Mouse (Mus musculus) intestine, embryonic 16.5 days (tissue): ENCODE data around the gene Cdc42bpa. TPM values are rescaled to one million over a fixed set of nuclear protein-coding genes. Genes with fewer than 3 reads are reported as not detected.

ENCODE experiments used
- ATAC-seq: fragments of 200-750 bp; cut with Nextera tagmentation; 2 replicates; pipeline ENCODE4 v1.8.0; 2017; ENCODE audit warnings: moderate TSS enrichment, moderate library complexity
- H3K27ac ChIP-seq: fragments of 300-500 bp; sonication (generic); 2 replicates; pipeline ENCODE4 v1.5.1; 2014; ENCODE audit warnings: mild to moderate bottlenecking, low read length
- H3K27me3 ChIP-seq: fragments of 300-500 bp; sonication (generic); replicated peaks from 2 replicates; pipeline ENCODE4 v1.6.1; 2014; ENCODE audit warnings: low read length, control low read depth, mixed read lengths; ENCODE audit not compliant: control insufficient read depth, insufficient read depth
- H3K36me3 ChIP-seq: fragments of 300-500 bp; sonication (generic); 2 replicates; pipeline ENCODE4 v1.6.1; 2014; ENCODE audit warnings: low read length, control low read depth; ENCODE audit not compliant: control insufficient read depth, insufficient read depth
- H3K4me1 ChIP-seq: fragments of 300-500 bp; sonication (generic); 2 replicates; pipeline ENCODE4 v1.6.1; 2014; ENCODE audit warnings: low read length, control low read depth, mixed read lengths; ENCODE audit not compliant: control insufficient read depth, insufficient read depth
- H3K4me2 ChIP-seq: fragments of 300-500 bp; sonication (generic); 2 replicates; pipeline ENCODE4 v1.6.1; 2014; ENCODE audit warnings: low read depth, low read length, control low read depth
- H3K4me3 ChIP-seq: fragments of 300-500 bp; sonication (generic); 2 replicates; pipeline ENCODE4 v1.5.1; 2014; ENCODE audit warnings: mild to moderate bottlenecking, low read length
- H3K9ac ChIP-seq: fragments of 300-500 bp; sonication (generic); 2 replicates; pipeline ENCODE4 v1.6.1; 2014; ENCODE audit warnings: low read depth, low read length
- H3K9me3 ChIP-seq: fragments of 300-500 bp; sonication (generic); 2 replicates; pipeline ENCODE4 v1.6.1; 2016; ENCODE audit warnings: low read length, control low read depth; ENCODE audit not compliant: control insufficient read depth
- WGBS: fragments of 180-500 bp; shearing (Covaris S2); extraction: QIAGEN DNeasy Blood & Tissue Kit; methylation state at CpG from one replicate; pipeline ENCODE4 v1.1.7; 2014; 5-methylcytosine and 5-hydroxymethylcytosine counted together
- polyA plus RNA-seq: library from polyadenylated mRNA; unstranded; fragments of >200 nt; fragmentation: Nextera tagmentation; extraction: Ambion mirVana; gene quantifications from 2 replicates; pipeline ENCODE4 v1.2.1, GENCODE M21; 2015

Gene Cdc42bpa
- polyA plus RNA-seq, 1 experiment from 2014 or later = 8.2 TPM

GRCm38 (mm10) chr1:179931247-179931646, 29.0 kb upstream of the Cdc42bpa start:
- no peak overlapping the region for H3K27ac ChIP-seq
- 56% methylated on average over 3 of the region's 3 CpGs for WGBS

GRCm38 (mm10) chr1:179934064-179934463, 26.2 kb upstream of the Cdc42bpa start:
- H3K4me2 ChIP-seq = no peak overlapping the region
- H3K9me3 ChIP-seq = no peaks in the 10 kb centered on the region
- H3K9ac ChIP-seq = no peak overlapping the region
- ATAC-seq = no peak
- WGBS = 91% methylated on average over 3 of the region's 3 CpGs
- H3K4me3 ChIP-seq = no peak overlapping the region
- no peak overlapping the region for H3K27ac ChIP-seq
- H3K36me3 ChIP-seq = no peaks in the 10 kb centered on the region
- H3K4me1 ChIP-seq = no peaks in the 10 kb centered on the region
- no peaks in the 10 kb centered on the region for H3K27me3 ChIP-seq

More at GRCm38 (mm10) chr1:179931247-179931646, 29.0 kb upstream of the Cdc42bpa start:
- no peaks in the 10 kb centered on the region for H3K27me3 ChIP-seq
- H3K4me1 ChIP-seq = no peaks in the 10 kb centered on the region
- no peak overlapping the region for H3K9ac ChIP-seq
- H3K9me3 ChIP-seq = no peaks in the 10 kb centered on the region
- H3K36me3 ChIP-seq = no peaks in the 10 kb centered on the region
- ATAC-seq = 0 out of 2 replicates have a peak, but pooled peaks have one; percentile 11
- H3K4me3 ChIP-seq = no peak overlapping the region
- H3K4me2 ChIP-seq = no peak overlapping the region

- H3K27me3 ChIP-seq = no peaks in the 10 kb centered on the region
- no peak overlapping the region for H3K9ac ChIP-seq
- 69% methylated on average over 23 of the region's 23 CpGs for WGBS
- 0 out of 2 replicates have a peak overlapping the region, but pooled peaks have one; percentile 5 for H3K4me2 ChIP-seq
- no peak for ATAC-seq
- no peak overlapping the region for H3K27ac ChIP-seq
- H3K4me1 ChIP-seq = no peaks in the 10 kb centered on the region
- no peaks in the 10 kb centered on the region for H3K9me3 ChIP-seq
- H3K36me3 ChIP-seq = no peaks in the 10 kb centered on the region
- no peak overlapping the region for H3K4me3 ChIP-seq
These were observed 20.0 kb upstream of the Cdc42bpa start for GRCm38 (mm10) chr1:179940071-179940786.

- WGBS = 70% methylated on average over 14 of the region's 14 CpGs
- Histone ChIP-seq H3K4me1 (no peaks in the 10 kb centered on the region), H3K9ac (no peak overlapping the region), H3K9me3 (no peaks in the 10 kb centered on the region), H3K36me3 (no peaks in the 10 kb centered on the region), H3K4me2 (0 out of 2 replicates have a peak overlapping the region, but pooled peaks have one; percentile 5), H3K27ac (no peak overlapping the region), H3K27me3 (no peaks in the 10 kb centered on the region), H3K4me3 (no peak overlapping the region)
- ATAC-seq = no peak
These were observed 19.4 kb upstream of the Cdc42bpa start for GRCm38 (mm10) chr1:179940787-179941352.

GRCm38 (mm10) chr1:179945017-179945416, 15.3 kb upstream of the Cdc42bpa start:
- 92% methylated on average over 10 of the region's 10 CpGs for WGBS
- Histone ChIP-seq H3K4me3 (no peak overlapping the region), H3K36me3 (no peaks in the 10 kb centered on the region), H3K9ac (no peak overlapping the region), H3K27ac (no peak overlapping the region), H3K9me3 (no peaks in the 10 kb centered on the region), H3K4me1 (no peaks in the 10 kb centered on the region), H3K27me3 (no peaks in the 10 kb centered on the region), H3K4me2 (no peak overlapping the region)
- no peak for ATAC-seq

GRCm38 (mm10) chr1:179946616-179947015, 13.7 kb upstream of the Cdc42bpa start:
- ATAC-seq = no peak
- WGBS = 23% methylated on average over 2 of the region's 2 CpGs
- Histone ChIP-seq H3K27ac (no peak overlapping the region), H3K4me2 (no peak overlapping the region), H3K27me3 (no peaks in the 10 kb centered on the region), H3K9me3 (no peaks in the 10 kb centered on the region), H3K9ac (no peak overlapping the region), H3K4me3 (no peak overlapping the region), H3K4me1 (no peaks in the 10 kb centered on the region), H3K36me3 (no peaks in the 10 kb centered on the region)

- WGBS = 82% methylated on average over 2 of the region's 2 CpGs
- no peaks in the 10 kb centered on the region for H3K36me3 ChIP-seq
- ATAC-seq = no peak
- H3K27me3 ChIP-seq = no peaks in the 10 kb centered on the region
- H3K4me3 ChIP-seq = no peak overlapping the region
- H3K9ac ChIP-seq = no peak overlapping the region
- H3K4me1 ChIP-seq = no peaks in the 10 kb centered on the region
- no peaks in the 10 kb centered on the region for H3K9me3 ChIP-seq
- H3K27ac ChIP-seq = no peak overlapping the region
- no peak overlapping the region for H3K4me2 ChIP-seq
These were observed 12.6 kb upstream of the Cdc42bpa start for GRCm38 (mm10) chr1:179947653-179948052.

- Histone ChIP-seq H3K9ac (no peak overlapping the region), H3K36me3 (no peaks in the 10 kb centered on the region), H3K4me1 (no peaks in the 10 kb centered on the region), H3K4me2 (no peak overlapping the region), H3K4me3 (no peak overlapping the region), H3K9me3 (no peaks in the 10 kb centered on the region), H3K27me3 (no peaks in the 10 kb centered on the region), H3K27ac (no peak overlapping the region)
- 71% methylated on average over 7 of the region's 7 CpGs for WGBS
- ATAC-seq = no peak
These were observed 8.7 kb upstream of the Cdc42bpa start for GRCm38 (mm10) chr1:179951597-179951996.

- Histone ChIP-seq H3K9ac (no peak overlapping the region), H3K4me2 (no peak overlapping the region), H3K36me3 (no peaks in the 10 kb centered on the region), H3K4me3 (no peak overlapping the region), H3K9me3 (no peaks in the 10 kb centered on the region), H3K27me3 (no peaks in the 10 kb centered on the region), H3K27ac (no peak overlapping the region), H3K4me1 (no peaks in the 10 kb centered on the region)
- WGBS = 76% methylated on average over 3 of the region's 3 CpGs
- no peak for ATAC-seq
These were observed 7.0 kb upstream of the Cdc42bpa start for GRCm38 (mm10) chr1:179953251-179953650.
